Mouse (Mus musculus): Measurements from ENCODE around the gene Gm3453. TPM values are rescaled to one million over a fixed set of nuclear protein-coding genes. Genes with fewer than 3 reads are reported as not detected.
"Not testable (repeated sequence)": the region's sequence is repeated elsewhere in the genome, so short reads cannot be mapped to it uniquely, and the experiment has no call there.

The Gm3453 gene
- not detected in 2 replicates for polyA plus RNA-seq (2016; fragmentation: Nextera tagmentation; extraction: Ambion mirVana)

- not testable (repeated sequence) for H3K27me3 ChIP-seq (ENCODE audit: insufficient read depth, poor library complexity, severe bottlenecking); H3K4me1 ChIP-seq (replicated peaks); H3K4me3 ChIP-seq; DNase-seq (ENCODE audit: low spot score); H3K27ac ChIP-seq; H3K9me3 ChIP-seq; H3K36me3 ChIP-seq
- 68% methylated on average over 2 of the region's 2 CpGs for WGBS
Measured at GRCm38 (mm10) chr14:5979037-5979436, at the start of gene Gm3453. Gene Gm3453 (minus strand): TSS chr14:5979137.

DNA sequence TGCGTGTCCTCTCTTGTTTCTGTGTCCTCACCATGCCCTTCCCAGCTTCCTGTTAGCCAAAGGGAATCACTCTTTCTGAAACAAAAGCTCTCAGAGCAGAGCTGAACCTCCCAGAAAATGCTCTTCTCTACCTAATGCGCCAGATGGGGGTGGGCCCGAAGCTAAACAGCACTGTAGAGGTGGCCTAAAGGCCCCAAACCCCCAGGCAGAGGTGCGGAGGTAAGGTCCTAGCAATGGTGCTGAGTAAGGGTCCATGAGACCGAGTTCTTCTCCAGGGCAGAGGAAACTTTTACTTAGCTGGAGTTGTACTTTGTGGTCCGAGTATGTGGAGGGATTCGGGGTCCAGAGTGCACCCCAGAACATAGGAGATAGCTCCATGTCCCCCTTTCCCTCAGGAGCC is 8.2 kb upstream of the Gm3453 start:
- not testable (repeated sequence) for H3K4me3 ChIP-seq; H3K27me3 ChIP-seq (ENCODE audit: insufficient read depth, poor library complexity, severe bottlenecking); H3K27ac ChIP-seq; H3K36me3 ChIP-seq; H3K9me3 ChIP-seq; H3K4me1 ChIP-seq (replicated peaks); DNase-seq (ENCODE audit: low spot score)
- 81% methylated on average over 7 of the region's 7 CpGs for WGBS

GRCm38 (mm10) chr14:5962441-5962840 is 16.5 kb downstream of the Gm3453 start:
- H3K27me3 ChIP-seq (ENCODE audit: insufficient read depth, poor library complexity, severe bottlenecking); H3K4me3 ChIP-seq; H3K27ac ChIP-seq; DNase-seq (ENCODE audit: low spot score); H3K9me3 ChIP-seq; H3K36me3 ChIP-seq; H3K4me1 ChIP-seq (replicated peaks): not testable (repeated sequence)
- 19% methylated on average over 4 of the region's 4 CpGs for WGBS

GRCm38 (mm10) chr14:5961635-5962034 is 17.3 kb downstream of the Gm3453 start, which contains the start of gene Gm3248:
Gene Gm3248 (minus strand): TSS chr14:5961745.
- Histone ChIP-seq H3K4me3 (peak within 1 kb of the TSS; percentile 59), H3K27ac (peak within 1 kb of the TSS; percentile 73)
- H3K36me3 ChIP-seq; H3K4me1 ChIP-seq (replicated peaks); H3K27me3 ChIP-seq (ENCODE audit: insufficient read depth, poor library complexity, severe bottlenecking); H3K9me3 ChIP-seq: not testable (repeated sequence)
- DNase-seq (ENCODE audit: low spot score), result peak; percentile 44
- WGBS, result 0% methylated on average over 22 of the region's 23 CpGs

- H3K27me3 ChIP-seq (ENCODE audit: insufficient read depth, poor library complexity, severe bottlenecking); H3K9me3 ChIP-seq; H3K4me1 ChIP-seq (replicated peaks); H3K36me3 ChIP-seq: not testable (repeated sequence)
- H3K27ac ChIP-seq, result peak overlapping the region; percentile 73
- under 1% methylated on average over 24 of the region's 24 CpGs for WGBS
- peak overlapping the region; percentile 59 for H3K4me3 ChIP-seq
- DNase-seq (ENCODE audit: low spot score), result peak; percentile 49
Measured at GRCm38 (mm10) chr14:5961102-5961501, 17.8 kb downstream of the Gm3453 start.

- not testable (repeated sequence) for DNase-seq (ENCODE audit: low spot score); H3K27me3 ChIP-seq (ENCODE audit: insufficient read depth, poor library complexity, severe bottlenecking)
- WGBS, result 14% methylated on average over 7 of the region's 10 CpGs
Measured at GRCm38 (mm10) chr14:5960479-5960878, 18.5 kb downstream of the Gm3453 start.

GRCm38 (mm10) chr14:5923276-5923675 is 55.7 kb downstream of the Gm3453 start:
- not testable (repeated sequence) for H3K27ac ChIP-seq; H3K27me3 ChIP-seq (ENCODE audit: insufficient read depth, poor library complexity, severe bottlenecking); H3K36me3 ChIP-seq; H3K9me3 ChIP-seq; H3K4me1 ChIP-seq (replicated peaks); DNase-seq (ENCODE audit: low spot score); H3K4me3 ChIP-seq
- 82% methylated on average over 7 of the region's 7 CpGs for WGBS

More at GRCm38 (mm10) chr14:5960479-5960878, 18.5 kb downstream of the Gm3453 start:
- H3K9me3 ChIP-seq; H3K4me1 ChIP-seq (replicated peaks); H3K36me3 ChIP-seq; H3K4me3 ChIP-seq; H3K27ac ChIP-seq: not testable (repeated sequence)

Other genes starting within 250 kb of the Gm3453 start
- 0.22 and 0.24 TPM in 2 replicates for gene Gm3373, start 237.6 kb downstream of the Gm3453 start, polyA plus RNA-seq (2016; fragmentation: Nextera tagmentation; extraction: Ambion mirVana)
- gene Gm3383, start 171.2 kb downstream of the Gm3453 start, polyA plus RNA-seq (2016; fragmentation: Nextera tagmentation; extraction: Ambion mirVana), result 0.65 and 0.77 TPM in 2 replicates
- not detected in 2 replicates for gene Gm3424, start 148.8 kb downstream of the Gm3453 start, polyA plus RNA-seq (2016; fragmentation: Nextera tagmentation; extraction: Ambion mirVana)
- gene Gm8237, start 98.8 kb downstream of the Gm3453 start, polyA plus RNA-seq (2016; fragmentation: Nextera tagmentation; extraction: Ambion mirVana), result 0.39 and 0.52 TPM in 2 replicates
- 0.32 and 0.59 TPM in 2 replicates for gene Gm3248, start 17.4 kb downstream of the Gm3453 start, polyA plus RNA-seq (2016; fragmentation: Nextera tagmentation; extraction: Ambion mirVana)
- not detected in 2 replicates for gene Gm6337, start 79.1 kb upstream of the Gm3453 start, polyA plus RNA-seq (2016; fragmentation: Nextera tagmentation; extraction: Ambion mirVana)
- 0.38 and 0.96 TPM in 2 replicates for gene Gm8206, start 114.8 kb upstream of the Gm3453 start, polyA plus RNA-seq (2016; fragmentation: Nextera tagmentation; extraction: Ambion mirVana)
- 1.6 and 2.2 TPM in 2 replicates for gene Gm3468, start 129.5 kb upstream of the Gm3453 start, polyA plus RNA-seq (2016; fragmentation: Nextera tagmentation; extraction: Ambion mirVana)
- gene Gm3476, start 146.7 kb upstream of the Gm3453 start, polyA plus RNA-seq (2016; fragmentation: Nextera tagmentation; extraction: Ambion mirVana), result not detected in 2 replicates
- gene Gm21560, start 240.2 kb upstream of the Gm3453 start, polyA plus RNA-seq (2016; fragmentation: Nextera tagmentation; extraction: Ambion mirVana), result not detected in 2 replicates